Mouse (Mus musculus): ENCODE measurements around the gene A730071L15Rik. TPM values are rescaled to one million over a fixed set of nuclear protein-coding genes. Genes with fewer than 3 reads are reported as not detected.

A730071L15Rik gene
- polyA plus RNA-seq, 1 experiment from 2014 or later: 0.53 TPM

GRCm38 (mm10) chr11:6233025-6233424 lies 33.2 kb downstream of the A730071L15Rik start:
- DNase-seq (ENCODE audit: low spot score) (no peak), ATAC-seq (replicated peaks; ENCODE audit: low FRiP score, low read depth) (no peak)
- no peak overlapping the region for H3K4me2 ChIP-seq (ENCODE audit: low read length)
- no peaks in the 10 kb centered on the region for H3K4me1 ChIP-seq (replicated peaks; ENCODE audit: insufficient read depth, low read length)
- WGBS: 76% methylated on average over 4 of the region's 4 CpGs
- H3K9me3 ChIP-seq (replicated peaks; ENCODE audit: low read length): peaks cover 1% of the 10 kb centered on the region; the same call in 1 of the 2 replicates
- no peak overlapping the region for H3K9ac ChIP-seq (ENCODE audit: low read depth, low read length)
- no peak overlapping the region for H3K4me3 ChIP-seq (replicated peaks; ENCODE audit: low read depth, low read length)
- H3K36me3 ChIP-seq (ENCODE audit: insufficient read depth, low read length): no peaks in the 10 kb centered on the region
- H3K27ac ChIP-seq: no peak overlapping the region
- H3K27me3 ChIP-seq (ENCODE audit: insufficient read depth, low read length): no peaks in the 10 kb centered on the region
- no peak for TF ChIP-seq CTCF (IDR thresholded peaks at IDR 0.05; ENCODE audit: low read depth)

GRCm38 (mm10) chr11:6244707-6245106 lies 44.9 kb downstream of the A730071L15Rik start:
- no peak overlapping the region for H3K4me2 ChIP-seq (ENCODE audit: low read length)
- H3K4me3 ChIP-seq (replicated peaks; ENCODE audit: low read depth, low read length): no peak overlapping the region
- H3K9ac ChIP-seq (ENCODE audit: low read depth, low read length): no peak overlapping the region
- DNase-seq (ENCODE audit: low spot score) (no peak), ATAC-seq (replicated peaks; ENCODE audit: low FRiP score, low read depth) (no peak)
- WGBS: 56% methylated on average over 15 of the region's 19 CpGs
- no peaks in the 10 kb centered on the region for H3K9me3 ChIP-seq (replicated peaks; ENCODE audit: low read length)
- no peak for TF ChIP-seq CTCF (IDR thresholded peaks at IDR 0.05; ENCODE audit: low read depth)
- no peaks in the 10 kb centered on the region for H3K4me1 ChIP-seq (replicated peaks; ENCODE audit: insufficient read depth, low read length)
- no peaks in the 10 kb centered on the region for H3K27me3 ChIP-seq (ENCODE audit: insufficient read depth, low read length)
- no peaks in the 10 kb centered on the region for H3K36me3 ChIP-seq (ENCODE audit: insufficient read depth, low read length)
- H3K27ac ChIP-seq: no peak overlapping the region

Other genes starting within 250 kb of the A730071L15Rik start
- 0.64 and 1.0 TPM in 2 replicates for gene Gck, start 249.9 kb upstream of the A730071L15Rik start, polyA plus RNA-seq (2015; fragmentation: Nextera tagmentation; extraction: Ambion mirVana)
- 41.8 and 46.5 TPM in 2 replicates for gene Ykt6, start 244.3 kb upstream of the A730071L15Rik start, polyA plus RNA-seq (2015; fragmentation: Nextera tagmentation; extraction: Ambion mirVana)
- 3.3 and 3.5 TPM in 2 replicates for gene Camk2b, start 133.7 kb upstream of the A730071L15Rik start, polyA plus RNA-seq (2015; fragmentation: Nextera tagmentation; extraction: Ambion mirVana)
- gene Nudcd3, start 386 bp downstream of the A730071L15Rik start, polyA plus RNA-seq (2015; fragmentation: Nextera tagmentation; extraction: Ambion mirVana): 28.1 and 29.1 TPM in 2 replicates
- 0.10 and 0.11 TPM in 2 replicates for gene Npc1l1, start 30.1 kb downstream of the A730071L15Rik start, polyA plus RNA-seq (2015; fragmentation: Nextera tagmentation; extraction: Ambion mirVana)
- gene Ddx56, start 67.7 kb downstream of the A730071L15Rik start, polyA plus RNA-seq (2015; fragmentation: Nextera tagmentation; extraction: Ambion mirVana): 73.2 and 75.3 TPM in 2 replicates
- gene Tmed4, start 74.8 kb downstream of the A730071L15Rik start, polyA plus RNA-seq (2015; fragmentation: Nextera tagmentation; extraction: Ambion mirVana): 163 and 168 TPM in 2 replicates
- gene Ogdh, start 91.6 kb downstream of the A730071L15Rik start, polyA plus RNA-seq (2015; fragmentation: Nextera tagmentation; extraction: Ambion mirVana): 125 and 138 TPM in 2 replicates
- 9.9 TPM in 2 replicates for gene Zmiz2, start 189.0 kb downstream of the A730071L15Rik start, polyA plus RNA-seq (2015; fragmentation: Nextera tagmentation; extraction: Ambion mirVana)
- 5,621 and 5,791 TPM in 2 replicates for gene Ppia, start 215.4 kb downstream of the A730071L15Rik start, polyA plus RNA-seq (2015; fragmentation: Nextera tagmentation; extraction: Ambion mirVana)
- 441 and 458 TPM in 2 replicates for gene H2afv, start 244.4 kb downstream of the A730071L15Rik start, polyA plus RNA-seq (2015; fragmentation: Nextera tagmentation; extraction: Ambion mirVana)

Data from kidney, postnatal 0 days (tissue).